Mouse (Mus musculus) kidney, embryonic 16.5 days (tissue): ENCODE data around the gene Olfr591. TPM values are rescaled to one million over a fixed set of nuclear protein-coding genes. Genes with fewer than 3 reads are reported as not detected.
"Not testable (repeated sequence)": the region's sequence is repeated elsewhere in the genome, so short reads cannot be mapped to it uniquely, and the experiment has no call there.

Experiments used
- ATAC-seq: fragments of 200-750 bp; cut with Nextera tagmentation; 2 replicates; pipeline ENCODE4 v1.8.0; 2017; ENCODE audit warnings: moderate TSS enrichment; ENCODE audit not compliant: low FRiP score, low TSS enrichment
- H3K27ac ChIP-seq: fragments of 300-500 bp; sonication (generic); 2 replicates; pipeline ENCODE4 v1.5.1; 2014; ENCODE audit warnings: low read length
- H3K27me3 ChIP-seq: fragments of 300-500 bp; sonication (generic); 2 replicates; pipeline ENCODE4 v1.6.1; 2014; ENCODE audit warnings: low read length, control low read depth, mixed read lengths; ENCODE audit not compliant: insufficient read depth
- H3K36me3 ChIP-seq: fragments of 300-500 bp; sonication (generic); 2 replicates; pipeline ENCODE4 v1.6.1; 2014; ENCODE audit warnings: low read length, control low read depth, mixed read lengths; ENCODE audit not compliant: insufficient read depth
- H3K4me1 ChIP-seq: fragments of 300-500 bp; sonication (generic); 2 replicates; pipeline ENCODE4 v1.6.1; 2014; ENCODE audit warnings: low read length, control low read depth, mixed read lengths; ENCODE audit not compliant: insufficient read depth
- H3K4me2 ChIP-seq: fragments of 300-500 bp; sonication (generic); replicated peaks from 2 replicates; pipeline ENCODE4 v1.6.1; 2014; ENCODE audit warnings: low read depth, low read length
- H3K4me3 ChIP-seq: fragments of 300-500 bp; sonication (generic); 2 replicates; pipeline ENCODE4 v1.5.1; 2014; ENCODE audit warnings: mild to moderate bottlenecking, low read length
- H3K9ac ChIP-seq: fragments of 300-500 bp; sonication (generic); replicated peaks from 2 replicates; pipeline ENCODE4 v1.6.1; 2014; ENCODE audit warnings: low read length
- H3K9me3 ChIP-seq: fragments of 300-500 bp; sonication (generic); 2 replicates; pipeline ENCODE4 v1.6.1; 2016; ENCODE audit warnings: low read length, control low read depth
- WGBS: fragments of 180-500 bp; shearing (Covaris S2); extraction: QIAGEN DNeasy Blood & Tissue Kit; methylation state at CpG from one replicate; pipeline ENCODE4 v1.1.7; 2014; 5-methylcytosine and 5-hydroxymethylcytosine counted together
- polyA plus RNA-seq: library from polyadenylated mRNA; unstranded; fragments of >200 nt; fragmentation: Nextera tagmentation; extraction: Ambion mirVana; gene quantifications from 2 replicates; pipeline ENCODE4 v1.2.1, GENCODE M21; 2015

The Olfr591 gene
- polyA plus RNA-seq = not detected in 2 replicates

DNA sequence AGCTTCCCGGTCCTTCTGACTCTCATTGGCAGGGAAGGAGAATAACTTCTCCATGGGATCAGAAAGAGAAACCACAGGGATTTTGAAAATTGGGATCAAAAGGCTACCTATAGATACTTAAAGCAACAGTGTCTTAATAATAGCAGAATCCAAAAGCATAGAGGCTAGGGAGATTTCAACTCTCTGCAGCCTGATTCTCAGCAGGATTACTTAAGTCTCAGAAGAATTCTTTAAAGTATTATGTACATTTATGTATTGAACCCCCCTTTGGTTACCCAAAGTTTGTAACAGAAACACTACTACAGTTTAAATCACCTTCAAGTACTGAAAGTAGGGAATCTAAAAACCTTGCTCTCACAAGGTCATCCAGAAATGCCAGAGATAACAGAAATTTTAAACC is at the start of gene Olfr591:
Gene Olfr591 (minus strand): TSS at position 101 of the 400 bp plus-strand sequence.
- Histone ChIP-seq H3K9ac (no peak within 1 kb of the TSS), H3K4me1 (no peaks in the 10 kb centered on the region), H3K4me2 (no peak within 1 kb of the TSS), H3K9me3 (peaks cover 5% of the 10 kb centered on the region; the same call in 1 of the 2 replicates), H3K4me3 (no peak within 1 kb of the TSS), H3K27ac (no peak within 1 kb of the TSS), H3K27me3 (no peaks in the 10 kb centered on the region), H3K36me3 (no peaks in the 10 kb centered on the region)
- 88% methylated on average over 1 of the region's 1 CpGs for WGBS
- no peak for ATAC-seq

DNA sequence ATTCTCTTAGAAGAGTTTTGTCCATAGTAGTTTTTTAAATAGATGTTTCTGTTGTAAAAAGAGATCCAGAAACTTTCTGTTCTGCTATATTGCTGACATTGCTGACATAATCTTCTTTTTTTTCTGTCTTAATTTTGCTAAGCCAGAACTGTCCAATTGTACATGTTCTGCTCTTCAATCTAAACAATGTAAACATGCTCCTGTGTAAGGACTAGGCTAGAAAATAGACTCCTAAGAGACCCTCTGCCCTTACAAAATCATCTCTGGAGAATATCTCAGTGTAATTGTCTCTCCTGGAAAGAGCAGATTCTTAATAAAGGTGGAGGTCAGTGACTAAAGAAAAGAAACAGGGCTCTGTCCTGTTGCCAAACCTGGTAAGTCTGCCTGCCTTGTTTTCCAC is 38.6 kb upstream of the Olfr591 start, which contains the start of gene Olfr594:
Gene Olfr594 (plus strand): TSS at position 301 of the 400 bp plus-strand sequence.
- H3K4me2 ChIP-seq = no peak within 1 kb of the TSS
- no peaks in the 10 kb centered on the region for H3K27me3 ChIP-seq
- H3K4me1 ChIP-seq = no peaks in the 10 kb centered on the region
- H3K36me3 ChIP-seq = no peaks in the 10 kb centered on the region
- no peaks in the 10 kb centered on the region for H3K9me3 ChIP-seq
- H3K4me3 ChIP-seq = no peak within 1 kb of the TSS
- H3K27ac ChIP-seq = no peak within 1 kb of the TSS
- ATAC-seq = no peak
- no peak within 1 kb of the TSS for H3K9ac ChIP-seq

DNA sequence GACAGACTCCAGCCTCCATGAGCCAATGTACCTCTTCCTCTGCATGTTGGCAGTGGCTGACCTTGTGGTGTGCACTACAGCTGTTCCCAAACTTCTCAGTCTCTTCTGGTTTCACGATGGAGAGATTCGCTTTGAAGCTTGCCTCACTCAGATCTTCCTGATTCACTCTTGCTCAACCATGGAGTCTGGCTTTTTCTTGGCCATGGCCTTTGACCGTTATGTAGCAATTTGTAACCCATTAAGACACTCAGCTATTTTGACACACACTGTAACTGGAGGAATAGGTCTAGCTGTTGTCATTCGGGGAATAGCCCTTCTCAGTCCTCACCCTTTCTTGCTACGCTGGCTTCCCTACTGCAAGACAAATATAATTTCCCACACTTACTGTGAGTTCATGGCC is 33.9 kb upstream of the Olfr591 start:
- H3K4me1 ChIP-seq, H3K9ac ChIP-seq, ATAC-seq, H3K4me2 ChIP-seq, H3K4me3 ChIP-seq, H3K9me3 ChIP-seq, H3K27ac ChIP-seq, H3K27me3 ChIP-seq, H3K36me3 ChIP-seq: not testable (repeated sequence)
- 86% methylated on average over 5 of the region's 5 CpGs for WGBS

- ATAC-seq = no peak
- Histone ChIP-seq H3K4me3 (no peak within 1 kb of the TSS), H3K4me1 (no peaks in the 10 kb centered on the region), H3K9me3 (no peaks in the 10 kb centered on the region), H3K9ac (no peak within 1 kb of the TSS), H3K27me3 (no peaks in the 10 kb centered on the region), H3K27ac (no peak within 1 kb of the TSS), H3K4me2 (no peak within 1 kb of the TSS), H3K36me3 (no peaks in the 10 kb centered on the region)
- 77% methylated on average over 1 of the region's 1 CpGs for WGBS
Observed at GRCm38 (mm10) chr7:103211562-103211961, 33.4 kb upstream of the Olfr591 start, which contains the start of gene Olfr593. TSS of gene Olfr593 (plus strand) at chr7:103211862.

DNA sequence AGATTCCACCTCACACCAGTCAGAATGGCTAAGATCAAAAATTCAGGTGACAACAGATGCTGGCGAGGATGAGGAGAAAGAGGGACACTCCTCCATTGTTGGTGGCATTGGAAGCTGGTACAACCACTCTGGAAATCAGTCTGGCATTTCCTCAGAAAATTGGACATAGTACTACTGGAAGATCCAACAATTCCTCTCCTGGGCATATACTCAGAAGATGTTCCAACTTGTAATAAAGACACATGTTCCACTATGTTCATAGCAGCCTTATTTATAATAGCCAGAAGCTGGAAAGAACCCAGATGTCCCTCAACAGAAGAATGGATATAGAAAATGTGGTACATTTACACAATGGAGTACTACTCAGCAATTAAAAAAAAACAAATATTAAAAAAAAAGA is 6.4 kb upstream of the Olfr591 start, which contains the start of gene Olfr592:
Gene Olfr592 (plus strand): TSS at position 301 of the 400 bp plus-strand sequence.
- not testable (repeated sequence) for H3K4me2 ChIP-seq, H3K36me3 ChIP-seq, H3K4me1 ChIP-seq, H3K4me3 ChIP-seq, H3K27ac ChIP-seq, ATAC-seq, H3K27me3 ChIP-seq, H3K9me3 ChIP-seq, H3K9ac ChIP-seq
- WGBS = 86% methylated on average over 1 of the region's 1 CpGs

- Histone ChIP-seq H3K36me3 (no peaks in the 10 kb centered on the region), H3K9me3 (no peaks in the 10 kb centered on the region), H3K27me3 (no peaks in the 10 kb centered on the region), H3K9ac (no peak overlapping the region), H3K4me2 (no peak overlapping the region), H3K4me1 (no peaks in the 10 kb centered on the region), H3K27ac (no peak overlapping the region), H3K4me3 (no peak overlapping the region)
- no peak for ATAC-seq
- WGBS = 80% methylated on average over 5 of the region's 5 CpGs
Observed at GRCm38 (mm10) chr7:103169697-103170096, 8.4 kb downstream of the Olfr591 start.

DNA sequence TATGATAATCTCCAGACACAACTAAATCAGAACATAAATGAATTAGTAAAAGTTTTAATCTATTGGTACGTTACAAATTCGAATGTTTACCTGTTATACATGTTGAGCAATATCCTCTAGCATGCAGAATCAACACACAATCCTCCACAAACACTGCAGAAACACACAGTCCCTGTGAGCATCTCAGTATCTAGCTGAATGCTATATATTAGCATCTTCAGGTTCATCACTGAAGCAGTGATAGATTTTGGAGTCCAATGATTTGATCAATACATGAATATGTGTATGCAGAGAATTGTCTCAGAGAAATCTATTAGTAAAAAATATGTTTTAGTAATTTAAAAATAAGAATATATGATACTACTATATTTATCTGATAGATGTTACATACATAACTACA is 21.9 kb downstream of the Olfr591 start, which contains the start of gene Olfr589:
Gene Olfr589 (minus strand): TSS at position 101 of the 400 bp plus-strand sequence.
- Histone ChIP-seq H3K9ac (no peak within 1 kb of the TSS), H3K27ac (no peak within 1 kb of the TSS), H3K4me1 (no peaks in the 10 kb centered on the region), H3K4me3 (no peak within 1 kb of the TSS), H3K27me3 (no peaks in the 10 kb centered on the region), H3K4me2 (no peak within 1 kb of the TSS), H3K36me3 (no peaks in the 10 kb centered on the region), H3K9me3 (no peaks in the 10 kb centered on the region)
- no peak for ATAC-seq
- WGBS = 63% methylated on average over 2 of the region's 2 CpGs

DNA sequence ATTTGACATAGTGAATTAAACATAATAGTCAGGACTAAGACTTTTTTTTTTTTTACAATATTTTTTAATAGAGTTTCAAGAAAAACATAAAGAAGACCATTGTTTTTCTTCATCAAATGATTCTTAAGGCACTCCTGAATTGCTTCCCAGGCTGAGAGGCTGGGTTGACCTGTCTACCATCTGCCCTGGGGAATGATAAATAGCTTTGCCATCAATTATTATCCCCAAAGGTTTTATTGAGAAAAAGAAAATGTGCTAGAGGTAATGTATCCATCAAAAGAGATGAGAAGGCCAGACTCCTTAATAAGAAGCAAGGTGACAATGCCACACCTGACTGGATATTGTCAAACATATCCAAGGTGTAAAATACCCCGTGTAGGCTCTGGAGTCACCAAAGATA is 37.6 kb downstream of the Olfr591 start, which contains the start of gene Olfr588-ps1:
Gene Olfr588-ps1 (plus strand): TSS at position 301 of the 400 bp plus-strand sequence.
- 85% methylated on average over 1 of the region's 1 CpGs for WGBS
- no peaks in the 10 kb centered on the region for H3K27me3 ChIP-seq
- H3K9ac ChIP-seq = no peak within 1 kb of the TSS
- no peaks in the 10 kb centered on the region for H3K4me1 ChIP-seq
- no peaks in the 10 kb centered on the region for H3K9me3 ChIP-seq
- H3K36me3 ChIP-seq = no peaks in the 10 kb centered on the region
- ATAC-seq = no peak
- no peak within 1 kb of the TSS for H3K4me3 ChIP-seq
- H3K4me2 ChIP-seq = no peak within 1 kb of the TSS
- no peak within 1 kb of the TSS for H3K27ac ChIP-seq

- 90% methylated on average over 3 of the region's 3 CpGs for WGBS
- H3K4me2 ChIP-seq = no peak within 1 kb of the TSS
- H3K27ac ChIP-seq = no peak within 1 kb of the TSS
- no peaks in the 10 kb centered on the region for H3K9me3 ChIP-seq
- no peak within 1 kb of the TSS for H3K4me3 ChIP-seq
- no peaks in the 10 kb centered on the region for H3K36me3 ChIP-seq
- H3K27me3 ChIP-seq = no peaks in the 10 kb centered on the region
- no peaks in the 10 kb centered on the region for H3K4me1 ChIP-seq
- H3K9ac ChIP-seq = no peak within 1 kb of the TSS
- ATAC-seq = no peak
Observed at GRCm38 (mm10) chr7:103125538-103125937, 52.6 kb downstream of the Olfr591 start, which contains the start of gene Olfr586. TSS of gene Olfr586 (minus strand) at chr7:103125638.

DNA sequence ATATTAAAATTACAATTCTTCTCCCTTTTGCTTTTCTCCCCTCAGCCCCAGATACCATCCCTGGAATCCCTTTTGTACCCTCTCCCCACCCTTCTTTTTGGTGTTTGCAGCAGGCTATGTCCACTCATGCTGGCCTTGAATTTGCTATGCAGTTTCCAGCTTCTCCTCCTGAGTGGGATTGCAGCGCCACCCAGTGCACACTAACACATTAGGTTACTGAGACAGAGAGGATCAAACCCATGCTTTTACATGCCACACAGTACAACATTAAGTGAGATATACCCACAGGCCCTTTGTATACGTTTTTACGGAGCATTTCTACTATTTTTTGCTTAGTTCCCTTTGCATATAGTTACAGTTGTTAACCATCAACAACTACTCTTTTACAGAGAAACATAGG is 58.7 kb downstream of the Olfr591 start:
- no peak overlapping the region for H3K4me2 ChIP-seq
- no peak overlapping the region for H3K4me3 ChIP-seq
- no peaks in the 10 kb centered on the region for H3K27me3 ChIP-seq
- ATAC-seq = no peak
- no peak overlapping the region for H3K27ac ChIP-seq
- no peaks in the 10 kb centered on the region for H3K9me3 ChIP-seq
- H3K9ac ChIP-seq = no peak overlapping the region
- H3K4me1 ChIP-seq = no peaks in the 10 kb centered on the region
- WGBS = 44% methylated on average over 3 of the region's 3 CpGs
- H3K36me3 ChIP-seq = no peaks in the 10 kb centered on the region
